Mouse (Mus musculus) intestine, embryonic 16.5 days (tissue): Measurements from ENCODE around the gene Prex1. TPM values are rescaled to one million over a fixed set of nuclear protein-coding genes. Genes with fewer than 3 reads are reported as not detected.

Experiments
- ATAC-seq: fragments of 200-750 bp; cut with Nextera tagmentation; 2 replicates; pipeline ENCODE4 v1.8.0; 2017; ENCODE audit warnings: moderate TSS enrichment, moderate library complexity
- H3K27ac ChIP-seq: fragments of 300-500 bp; sonication (generic); 2 replicates; pipeline ENCODE4 v1.5.1; 2014; ENCODE audit warnings: mild to moderate bottlenecking, low read length
- H3K27me3 ChIP-seq: fragments of 300-500 bp; sonication (generic); replicated peaks from 2 replicates; pipeline ENCODE4 v1.6.1; 2014; ENCODE audit warnings: low read length, control low read depth, mixed read lengths; ENCODE audit not compliant: control insufficient read depth, insufficient read depth
- H3K36me3 ChIP-seq: fragments of 300-500 bp; sonication (generic); 2 replicates; pipeline ENCODE4 v1.6.1; 2014; ENCODE audit warnings: low read length, control low read depth; ENCODE audit not compliant: control insufficient read depth, insufficient read depth
- H3K4me1 ChIP-seq: fragments of 300-500 bp; sonication (generic); 2 replicates; pipeline ENCODE4 v1.6.1; 2014; ENCODE audit warnings: low read length, control low read depth, mixed read lengths; ENCODE audit not compliant: control insufficient read depth, insufficient read depth
- H3K4me2 ChIP-seq: fragments of 300-500 bp; sonication (generic); 2 replicates; pipeline ENCODE4 v1.6.1; 2014; ENCODE audit warnings: low read depth, low read length, control low read depth
- H3K4me3 ChIP-seq: fragments of 300-500 bp; sonication (generic); 2 replicates; pipeline ENCODE4 v1.5.1; 2014; ENCODE audit warnings: mild to moderate bottlenecking, low read length
- H3K9ac ChIP-seq: fragments of 300-500 bp; sonication (generic); 2 replicates; pipeline ENCODE4 v1.6.1; 2014; ENCODE audit warnings: low read depth, low read length
- H3K9me3 ChIP-seq: fragments of 300-500 bp; sonication (generic); 2 replicates; pipeline ENCODE4 v1.6.1; 2016; ENCODE audit warnings: low read length, control low read depth; ENCODE audit not compliant: control insufficient read depth
- WGBS: fragments of 180-500 bp; shearing (Covaris S2); extraction: QIAGEN DNeasy Blood & Tissue Kit; methylation state at CpG from one replicate; pipeline ENCODE4 v1.1.7; 2014; 5-methylcytosine and 5-hydroxymethylcytosine counted together
- polyA plus RNA-seq: library from polyadenylated mRNA; unstranded; fragments of >200 nt; fragmentation: Nextera tagmentation; extraction: Ambion mirVana; gene quantifications from 2 replicates; pipeline ENCODE4 v1.2.1, GENCODE M21; 2015

The Prex1 gene
- polyA plus RNA-seq, 1 experiment from 2014 or later, result 8.0 TPM

DNA sequence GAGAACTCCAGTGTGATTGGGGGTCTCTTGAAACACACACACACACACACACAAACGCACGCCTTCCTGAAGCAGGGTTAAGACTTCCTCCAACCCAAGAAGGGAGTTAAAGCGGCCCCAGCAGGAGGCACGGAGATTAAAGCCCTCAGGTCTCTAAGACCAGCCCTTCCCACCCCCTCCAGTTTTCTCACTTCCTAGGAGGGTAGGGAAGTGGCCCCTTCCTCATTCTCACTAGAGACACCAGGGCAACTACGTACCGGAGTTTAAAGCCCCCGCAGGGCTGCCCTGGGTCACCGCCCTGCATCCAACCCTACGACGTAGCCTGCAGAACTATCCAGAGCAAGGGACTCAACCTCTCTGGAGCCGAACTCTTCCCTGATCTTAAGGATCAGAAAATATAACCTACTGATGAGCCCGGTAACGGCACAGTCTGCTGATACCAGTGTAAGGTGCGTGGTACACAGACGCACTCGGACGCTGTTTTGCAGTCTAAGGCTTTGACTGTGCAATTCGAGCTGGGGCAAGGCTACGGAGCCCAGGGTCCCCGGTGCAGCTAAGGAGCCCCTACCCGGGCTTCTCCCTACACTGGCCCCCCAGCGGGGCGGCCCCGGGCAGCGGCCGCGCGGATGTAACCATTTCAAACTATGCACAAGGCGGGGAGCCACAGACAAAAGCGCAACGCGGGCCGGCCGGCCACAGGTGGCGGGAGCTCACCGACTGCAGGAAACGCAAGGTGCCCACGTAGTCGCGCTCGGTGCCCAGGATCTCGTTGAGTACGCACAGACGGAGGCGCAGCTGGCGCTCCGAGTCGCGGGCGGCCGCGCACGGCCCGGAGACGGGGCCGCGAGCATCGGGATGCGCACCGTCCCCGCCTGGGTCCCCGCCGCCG is 587 bp downstream of the Prex1 start:
- Histone ChIP-seq H3K4me1 (peaks cover 12% of the 10 kb centered on the region), H3K4me2 (peak overlapping the region; percentile 97), H3K9me3 (peaks cover 3% of the 10 kb centered on the region; the same call in 1 of the 2 replicates), H3K27ac (peak overlapping the region; percentile 22; the same call in 1 of the 2 replicates), H3K4me3 (peak overlapping the region; percentile 77), H3K36me3 (no peaks in the 10 kb centered on the region), H3K9ac (peak overlapping the region; percentile 77), H3K27me3 (no peaks in the 10 kb centered on the region)
- ATAC-seq, result peak; percentile 62
- WGBS, result under 1% methylated on average over 64 of the region's 64 CpGs

DNA sequence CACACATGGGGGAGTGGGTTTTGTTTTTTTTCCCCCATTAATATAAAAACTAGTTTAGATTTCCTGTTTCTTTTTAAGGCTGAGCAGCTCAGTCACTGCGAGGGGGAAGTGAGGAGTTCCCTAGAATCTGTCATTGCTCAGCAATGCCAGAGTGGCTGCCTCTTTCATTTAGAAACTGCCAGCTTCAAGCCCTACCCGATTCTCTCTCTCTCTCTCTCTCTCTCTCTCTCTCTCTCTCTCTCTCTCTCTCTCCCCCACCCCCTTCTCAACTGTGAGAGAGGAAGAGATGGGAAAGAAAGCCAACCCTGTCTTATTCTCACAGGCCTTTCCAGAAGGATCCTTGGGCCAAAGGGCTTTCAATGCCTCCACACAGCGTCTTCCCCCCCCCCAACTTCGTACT is 1.3 kb downstream of the Prex1 start:
- Histone ChIP-seq H3K27ac (no peak overlapping the region), H3K36me3 (no peaks in the 10 kb centered on the region), H3K4me3 (peak overlapping the region; percentile 77), H3K9me3 (peaks cover 3% of the 10 kb centered on the region; the same call in 1 of the 2 replicates), H3K4me2 (peak overlapping the region; percentile 97), H3K27me3 (no peaks in the 10 kb centered on the region), H3K4me1 (peaks cover 12% of the 10 kb centered on the region), H3K9ac (peak overlapping the region; percentile 77; the same call in 1 of the 2 replicates)
- 4% methylated on average over 4 of the region's 4 CpGs for WGBS
- no peak for ATAC-seq

DNA sequence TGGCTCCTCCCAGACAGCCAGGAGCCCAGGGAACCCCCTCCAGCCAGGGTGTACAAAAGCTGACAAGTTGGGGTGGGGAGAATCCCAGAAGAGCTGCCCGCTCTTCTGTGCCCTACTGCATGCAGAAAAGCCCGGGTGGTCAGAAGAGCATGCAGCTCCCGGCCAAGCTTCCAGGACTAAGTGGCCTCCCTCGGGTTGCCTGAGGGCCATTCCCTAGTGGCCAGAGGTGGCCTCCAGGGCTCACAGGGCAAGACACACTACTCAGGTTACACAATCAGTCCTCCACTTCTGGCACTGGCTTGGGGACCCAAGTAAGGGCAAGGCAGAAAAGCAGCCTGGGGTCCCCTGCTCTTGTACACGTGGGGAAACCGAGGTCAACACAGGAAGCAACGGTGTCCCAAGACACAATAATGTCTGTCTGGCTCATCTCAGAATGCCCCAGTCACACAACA is 1.9 kb downstream of the Prex1 start:
- peak overlapping the region; percentile 77; the same call in 1 of the 2 replicates for H3K4me3 ChIP-seq
- WGBS, result 47% methylated on average over 7 of the region's 7 CpGs

DNA sequence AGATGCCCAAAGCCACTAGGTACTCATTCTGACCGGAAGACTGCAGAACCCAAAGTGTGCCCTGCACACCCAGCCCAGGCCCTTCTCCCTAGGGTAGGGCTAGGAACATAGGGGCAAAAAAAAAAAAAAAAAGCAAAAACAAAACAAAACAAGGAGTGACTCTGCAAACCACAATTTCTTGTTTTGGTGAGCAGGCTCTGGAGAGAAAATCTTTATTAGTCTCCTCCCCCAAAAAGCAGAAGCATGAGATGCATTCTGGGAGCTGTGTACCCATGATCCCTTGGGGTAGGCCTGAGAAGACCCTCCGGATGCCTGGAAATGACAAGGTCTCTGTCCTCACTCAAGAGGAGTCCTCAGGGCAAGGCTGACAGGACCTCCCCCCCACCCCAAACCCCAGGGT is 3.7 kb downstream of the Prex1 start:
- no peak overlapping the region for H3K4me3 ChIP-seq
- H3K36me3 ChIP-seq, result 0 out of 2 replicates have a peak, but pooled peaks cover 1% of the 10 kb centered on the region
- no peak overlapping the region for H3K4me2 ChIP-seq
- H3K9ac ChIP-seq, result no peak overlapping the region
- WGBS, result 90% methylated on average over 2 of the region's 2 CpGs
- ATAC-seq, result no peak
- peaks cover 3% of the 10 kb centered on the region; the same call in 1 of the 2 replicates for H3K9me3 ChIP-seq
- H3K4me1 ChIP-seq, result peaks cover 12% of the 10 kb centered on the region
- H3K27me3 ChIP-seq, result no peaks in the 10 kb centered on the region
- H3K27ac ChIP-seq, result no peak overlapping the region

More for the DNA sequence above, 1.9 kb downstream of the Prex1 start:
- H3K9me3 ChIP-seq, result peaks cover 3% of the 10 kb centered on the region; the same call in 1 of the 2 replicates
- H3K4me2 ChIP-seq, result peak overlapping the region; percentile 11
- no peak for ATAC-seq
- peaks cover 12% of the 10 kb centered on the region for H3K4me1 ChIP-seq
- H3K9ac ChIP-seq, result 0 out of 2 replicates have a peak overlapping the region, but pooled peaks have one; percentile 31
- H3K27me3 ChIP-seq, result no peaks in the 10 kb centered on the region
- no peaks in the 10 kb centered on the region for H3K36me3 ChIP-seq
- no peak overlapping the region for H3K27ac ChIP-seq

DNA sequence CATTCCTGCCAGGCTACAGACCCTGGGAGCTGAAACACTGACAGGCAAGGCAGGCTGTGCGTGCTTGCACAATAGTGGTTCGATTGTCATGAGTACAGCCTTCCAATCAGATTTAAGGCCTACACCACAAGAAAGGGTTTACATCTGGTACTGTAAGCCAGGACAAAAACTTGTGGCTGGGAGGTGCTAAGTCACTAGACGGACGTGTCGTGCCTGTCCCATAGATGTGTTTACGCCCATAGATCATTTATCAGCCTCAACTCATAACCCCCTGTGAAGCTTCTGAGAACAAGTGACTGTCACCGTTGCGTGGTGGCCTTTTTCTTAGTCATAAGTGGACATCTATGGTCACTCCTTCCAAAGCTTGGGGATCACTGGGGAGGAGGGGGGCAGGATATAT is 5.3 kb downstream of the Prex1 start:
- Histone ChIP-seq H3K4me3 (no peak overlapping the region), H3K27ac (no peak overlapping the region), H3K36me3 (0 out of 2 replicates have a peak, but pooled peaks cover 3% of the 10 kb centered on the region), H3K27me3 (no peaks in the 10 kb centered on the region), H3K9me3 (peaks cover 3% of the 10 kb centered on the region; the same call in 1 of the 2 replicates), H3K9ac (no peak overlapping the region), H3K4me2 (no peak overlapping the region), H3K4me1 (peaks cover 12% of the 10 kb centered on the region)
- 86% methylated on average over 8 of the region's 8 CpGs for WGBS
- ATAC-seq, result no peak

DNA sequence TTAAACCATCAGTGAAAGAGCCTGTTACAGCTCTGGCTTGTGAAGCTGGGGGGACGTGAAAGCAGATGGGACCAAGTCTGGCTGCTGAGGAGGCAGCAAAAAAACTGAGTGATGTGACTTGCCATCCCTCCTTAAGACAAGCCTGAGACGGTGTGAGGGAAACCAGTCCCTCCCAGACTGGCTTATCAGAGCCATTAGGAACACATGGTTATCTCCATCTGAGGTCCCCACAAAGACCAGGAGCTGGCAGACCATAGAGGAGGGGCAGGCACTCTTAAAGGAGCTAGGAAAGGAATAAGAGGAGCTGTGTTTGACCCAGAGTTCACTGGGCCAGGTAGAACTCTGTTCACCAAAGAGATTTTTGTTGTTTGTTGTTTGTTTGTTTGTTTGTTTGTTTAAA is 7.1 kb downstream of the Prex1 start:
- Histone ChIP-seq H3K4me1 (0 out of 2 replicates have a peak, but pooled peaks cover 7% of the 10 kb centered on the region), H3K36me3 (0 out of 2 replicates have a peak, but pooled peaks cover 3% of the 10 kb centered on the region), H3K4me2 (no peak overlapping the region), H3K9ac (no peak overlapping the region), H3K27ac (no peak overlapping the region), H3K9me3 (no peaks in the 10 kb centered on the region), H3K27me3 (no peaks in the 10 kb centered on the region), H3K4me3 (no peak overlapping the region)
- WGBS, result 55% methylated on average over 2 of the region's 2 CpGs
- no peak for ATAC-seq

DNA sequence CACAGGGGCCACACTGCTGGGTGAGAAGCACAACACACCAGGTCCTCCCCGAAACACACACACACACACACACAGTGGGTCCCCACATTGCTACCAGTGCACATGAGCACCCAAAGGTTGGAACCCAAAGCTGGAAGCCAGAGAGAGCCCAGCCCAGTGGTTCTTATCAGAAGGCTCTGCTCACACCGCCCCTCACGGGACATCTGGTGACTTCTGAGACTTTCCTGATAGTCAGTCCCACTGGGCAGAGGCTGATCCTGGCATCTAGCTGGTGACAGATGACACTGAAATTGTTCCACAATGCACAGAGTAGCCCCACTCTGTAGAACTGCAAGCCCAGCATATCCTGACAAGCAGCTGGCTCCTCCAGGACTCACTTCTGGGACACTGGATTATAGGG is 10.1 kb downstream of the Prex1 start:
- Histone ChIP-seq H3K4me3 (no peak overlapping the region), H3K27ac (no peak overlapping the region), H3K27me3 (no peaks in the 10 kb centered on the region), H3K4me2 (no peak overlapping the region), H3K4me1 (0 out of 2 replicates have a peak, but pooled peaks cover 9% of the 10 kb centered on the region), H3K9me3 (no peaks in the 10 kb centered on the region), H3K36me3 (0 out of 2 replicates have a peak, but pooled peaks cover 3% of the 10 kb centered on the region), H3K9ac (no peak overlapping the region)
- ATAC-seq, result peak; percentile 74
- 72% methylated on average over 3 of the region's 3 CpGs for WGBS

DNA sequence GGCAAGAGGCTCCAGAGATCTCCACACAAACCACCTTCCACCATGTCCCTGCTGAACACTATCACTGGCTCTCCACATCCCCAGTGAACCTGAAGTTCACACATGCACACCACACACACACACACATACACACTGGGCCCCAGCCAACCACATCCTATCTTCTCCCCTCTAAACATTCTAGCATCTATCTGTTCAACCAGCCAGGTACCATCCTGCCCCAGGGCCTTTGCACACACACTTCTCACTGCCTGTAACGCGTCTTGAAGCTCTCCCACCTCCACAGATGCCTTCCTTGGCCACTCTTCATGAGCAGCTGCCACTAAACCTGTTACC is 11.6 kb downstream of the Prex1 start:
- Histone ChIP-seq H3K4me2 (no peak overlapping the region), H3K9me3 (no peaks in the 10 kb centered on the region), H3K4me1 (0 out of 2 replicates have a peak, but pooled peaks cover 9% of the 10 kb centered on the region), H3K36me3 (0 out of 2 replicates have a peak, but pooled peaks cover 3% of the 10 kb centered on the region), H3K27me3 (no peaks in the 10 kb centered on the region), H3K27ac (no peak overlapping the region), H3K9ac (no peak overlapping the region), H3K4me3 (no peak overlapping the region)
- ATAC-seq, result no peak
- 89% methylated on average over 2 of the region's 2 CpGs for WGBS

DNA sequence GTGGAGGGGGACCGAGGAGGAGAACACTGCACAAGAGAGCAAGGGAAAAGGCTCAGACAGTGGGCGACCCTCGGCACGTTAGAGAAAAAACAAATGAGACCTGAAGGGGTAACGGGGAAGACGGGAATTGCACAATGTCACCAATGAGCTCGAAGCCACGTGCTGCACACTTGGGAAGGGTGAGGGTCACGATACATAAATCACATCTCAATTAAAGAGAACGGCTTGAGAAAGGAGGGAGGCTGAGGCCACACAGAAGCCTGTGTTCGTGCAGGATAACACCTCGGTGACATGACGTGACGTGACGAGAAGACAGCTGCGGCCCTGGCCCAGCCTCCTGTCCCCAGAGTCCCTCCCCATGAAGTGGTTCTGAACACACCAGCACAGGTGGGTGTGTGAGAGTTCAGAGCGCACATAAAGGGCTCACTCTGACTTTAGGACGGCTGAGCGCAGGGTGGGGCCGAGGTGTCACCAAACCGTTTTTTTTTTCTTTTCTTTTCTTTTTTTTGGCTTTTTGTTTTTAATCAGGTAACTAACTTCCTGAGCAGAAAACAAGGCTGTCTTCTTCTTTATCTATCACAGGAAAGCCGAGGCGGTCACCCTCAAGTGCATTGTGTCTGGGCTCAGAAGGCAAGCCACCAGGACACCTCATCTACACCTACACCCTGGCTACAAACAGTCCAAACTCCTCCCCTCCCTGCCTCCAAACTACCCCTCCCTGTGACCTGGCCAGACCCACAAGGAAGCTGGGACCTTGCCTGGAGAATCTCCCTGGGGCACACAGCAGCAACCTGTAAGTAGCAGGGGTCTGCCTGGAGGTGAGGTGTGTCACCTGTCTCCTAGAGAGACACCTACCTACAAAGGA is 12.2 kb downstream of the Prex1 start:
- Histone ChIP-seq H3K4me3 (no peak overlapping the region), H3K4me1 (0 out of 2 replicates have a peak, but pooled peaks cover 9% of the 10 kb centered on the region), H3K9me3 (no peaks in the 10 kb centered on the region), H3K9ac (no peak overlapping the region), H3K27me3 (no peaks in the 10 kb centered on the region), H3K36me3 (0 out of 2 replicates have a peak, but pooled peaks cover 3% of the 10 kb centered on the region), H3K27ac (no peak overlapping the region), H3K4me2 (no peak overlapping the region)
- 64% methylated on average over 23 of the region's 23 CpGs for WGBS
- no peak for ATAC-seq
